10 mouse cellular contexts compared by ENCODE assay signal in genomic region chr1:86497986-86498385, GRCm38 (mm10). TPM values are rescaled to one million over a fixed set of nuclear protein-coding genes. Genes with fewer than 3 reads are reported as not detected.
DNase-seq lines count a peak whose midpoint lies in the region; ATAC-seq and TF ChIP-seq lines count a peak whose summit lies in the region.
"Had no signal": no experiment of that assay in that cellular context is flagged by ENCODE, and none has a peak within 500 bp of the region (broad histone marks: within the 10 kb centered on the region; RNA-seq: fewer than 3 reads in every experiment).

No protein-coding gene starts in this region.

- no peak overlapping the region for H3K4me2 ChIP-seq in hindbrain, embryonic 12.5 days (replicated peaks)
- no peak overlapping the region for H3K4me2 ChIP-seq in hindbrain, embryonic 14.5 days (replicated peaks)

- ATAC-seq in hindbrain, embryonic 12.5 days (ENCODE audit: low FRiP score) = no peak
- no peak for ATAC-seq in hindbrain, embryonic 14.5 days (ENCODE audit: low FRiP score)

- no peak for DNase-seq in hindbrain, embryonic 14.5 days (ENCODE audit: low spot score)
- DNase-seq in ES-E14 (ENCODE audit: low read depth, low spot score) = no peak
- peak; percentile 94 for DNase-seq in kidney, adult 2 months
- peak; percentile 51 for DNase-seq in lung, postnatal 36 days
- DNase-seq in left cerebral cortex, postnatal 36 days (ENCODE audit: low spot score in 2 of 2) = no peak
- DNase-seq in cerebellum, postnatal 10 days = no peak
- no peak for DNase-seq in right cerebral cortex, postnatal 25 days
- DNase-seq: cerebellum, adult 11 months; thymus, postnatal 36 days had no signal

- H3K9me3 ChIP-seq in hindbrain, embryonic 12.5 days (replicated peaks) = no peaks in the 10 kb centered on the region
- H3K9me3 ChIP-seq in hindbrain, embryonic 14.5 days (ENCODE audit: control insufficient read depth, low read length) = no peaks in the 10 kb centered on the region
- H3K9me3 ChIP-seq in ES-E14 (ENCODE audit: control insufficient read depth, insufficient read depth, low read depth, low read length) = no peaks in the 10 kb centered on the region

- 38% methylated on average over 3 of the region's 3 CpGs for WGBS in hindbrain, embryonic 12.5 days
- WGBS in hindbrain, embryonic 14.5 days = 36% methylated on average over 3 of the region's 3 CpGs
- 34% methylated on average over 3 of the region's 3 CpGs for WGBS in kidney, adult 2 months

- in situ Hi-C loops in ES-E14 (cut with MboI; ENCODE audit: low sequenced_read_pairs in 2 of 2, unreplicated experiment in 2 of 2) = no loop called here

- intact Hi-C loops in left cerebral cortex, postnatal 36 days (cut with DNase I) = no loop called here

- no peak overlapping the region for H3K4me3 ChIP-seq in hindbrain, embryonic 12.5 days
- H3K4me3 ChIP-seq in hindbrain, embryonic 14.5 days (replicated peaks; ENCODE audit: low read length) = no peak overlapping the region
- H3K4me3 ChIP-seq in ES-E14 (ENCODE audit: insufficient read depth in 1 of 2, low read depth in 1 of 2, low read length in 2 of 2, poor library complexity in 1 of 2, severe bottlenecking in 1 of 2) = no peak overlapping the region
- no peak overlapping the region for H3K4me3 ChIP-seq in kidney, adult 2 months (ENCODE audit: insufficient read depth, low read depth, low read length)

- peak overlapping the region; percentile 30; the same call in 1 of the 2 replicates for H3K27ac ChIP-seq in hindbrain, embryonic 12.5 days
- no peak overlapping the region for H3K27ac ChIP-seq in hindbrain, embryonic 14.5 days
- peak overlapping the region; percentile 61; the same call in 1 of the 2 replicates for H3K27ac ChIP-seq in ES-E14 (ENCODE audit: insufficient read depth, low read depth, low read length, poor library complexity, severe bottlenecking)
- peak overlapping the region; percentile 93 for H3K27ac ChIP-seq in kidney, adult 2 months (ENCODE audit: insufficient read depth, low read depth, low read length)

- TF ChIP-seq POLR2A in kidney, adult 2 months (IDR thresholded peaks at IDR 0.05; ENCODE audit: low read depth, low read length) = no peak

- peaks cover 33% of the 10 kb centered on the region for H3K4me1 ChIP-seq in hindbrain, embryonic 12.5 days
- peaks cover 9% of the 10 kb centered on the region for H3K4me1 ChIP-seq in hindbrain, embryonic 14.5 days (replicated peaks; ENCODE audit: control insufficient read depth, insufficient read depth, low read length)
- peaks cover 24 to 39% of the 10 kb centered on the region in 2 experiments for H3K4me1 ChIP-seq in ES-E14 (ENCODE audit: control insufficient read depth in 2 of 2, insufficient read depth in 2 of 2, low read length in 2 of 2, poor library complexity in 1 of 2)
- peaks cover 38% of the 10 kb centered on the region for H3K4me1 ChIP-seq in kidney, adult 2 months (ENCODE audit: control insufficient read depth, insufficient read depth, low read length)

- no peaks in the 10 kb centered on the region for H3K36me3 ChIP-seq in hindbrain, embryonic 12.5 days
- H3K36me3 ChIP-seq in hindbrain, embryonic 14.5 days (replicated peaks; ENCODE audit: control insufficient read depth, insufficient read depth) = no peaks in the 10 kb centered on the region
- no peaks in the 10 kb centered on the region for H3K36me3 ChIP-seq in ES-E14 (ENCODE audit: control insufficient read depth, insufficient read depth, low read length, poor library complexity, severe bottlenecking)
- no peaks in the 10 kb centered on the region for H3K36me3 ChIP-seq in kidney, adult 2 months (ENCODE audit: control insufficient read depth, insufficient read depth, low read length)

- H3K9ac ChIP-seq in hindbrain, embryonic 12.5 days = no peak overlapping the region
- H3K9ac ChIP-seq in hindbrain, embryonic 14.5 days = no peak overlapping the region
- H3K9ac ChIP-seq in ES-E14 (ENCODE audit: insufficient read depth, low read depth, low read length, poor library complexity, severe bottlenecking) = no peak overlapping the region

- H3K27me3 ChIP-seq in hindbrain, embryonic 12.5 days = no peaks in the 10 kb centered on the region
- H3K27me3 ChIP-seq in hindbrain, embryonic 14.5 days (ENCODE audit: control insufficient read depth, insufficient read depth, low read length) = no peaks in the 10 kb centered on the region
- H3K27me3 ChIP-seq in kidney, adult 2 months (replicated peaks; ENCODE audit: control insufficient read depth, insufficient read depth, low read length) = no peaks in the 10 kb centered on the region

- no peak for TF ChIP-seq CTCF in kidney, adult 2 months (conservative IDR thresholded peaks at IDR 0.05; ENCODE audit: insufficient read depth, insufficient read length, low read depth, low read length)

TF ChIP-seq in ES-E14, 5 proteins besides CTCF, POLR2A, EP300 and RAD21:
- TF ChIP-seq CHD2 (IDR thresholded peaks at IDR 0.05; ENCODE audit: low read depth, low read length) = no peak
- TF ChIP-seq HCFC1 (IDR thresholded peaks at IDR 0.05; ENCODE audit: borderline replicate concordance, insufficient read depth, low read length) = no peak
- TF ChIP-seq ZC3H11A (IDR thresholded peaks at IDR 0.05; ENCODE audit: borderline replicate concordance, low read depth, low read length) = no peak
- TF ChIP-seq ZNF384 (IDR thresholded peaks at IDR 0.05; ENCODE audit: low read depth, low read length) = no peak
- TF ChIP-seq MAFK (IDR thresholded peaks at IDR 0.05; ENCODE audit: insufficient read depth, low read depth, low read length) = no peak

RNA-seq across cellular contexts. Expression of gene Ptma, which starts 28.5 kb away (rescaled TPM):
- polyA plus RNA-seq in hindbrain, embryonic 12.5 days (2016; fragmentation: Nextera tagmentation; extraction: Ambion mirVana) = 2,735 and 2,863 TPM in 2 replicates
- 1,567 and 1,692 TPM in 2 replicates for polyA plus RNA-seq in hindbrain, embryonic 14.5 days (2014; fragmentation: Nextera tagmentation; extraction: Ambion mirVana)
- total RNA-seq in ES-E14 (2012; rRNA removed) = 2,106 and 2,587 TPM in 2 replicates
- polyA plus RNA-seq in kidney, adult 2 months (2012; rRNA removed) = 622 and 651 TPM in 2 replicates
- 100 to 1,000 TPM; 384 TPM for total RNA-seq in left cerebral cortex, postnatal 36 days (2021)

Comparison
In these comparisons a context has a peak if more than half of its experiments do, and no peak if none do; other contexts are left out.
1. DNase-seq: peak in kidney, adult 2 months (single experiment) and lung, postnatal 36 days (single experiment); none in hindbrain, embryonic 14.5 days (single experiment), ES-E14 (single experiment), left cerebral cortex, postnatal 36 days (0 of 2), cerebellum, postnatal 10 days (0 of 2) and right cerebral cortex, postnatal 25 days (single experiment).